Mouse (Mus musculus): ENCODE data around the gene Pllp.

Pllp gene

DNA sequence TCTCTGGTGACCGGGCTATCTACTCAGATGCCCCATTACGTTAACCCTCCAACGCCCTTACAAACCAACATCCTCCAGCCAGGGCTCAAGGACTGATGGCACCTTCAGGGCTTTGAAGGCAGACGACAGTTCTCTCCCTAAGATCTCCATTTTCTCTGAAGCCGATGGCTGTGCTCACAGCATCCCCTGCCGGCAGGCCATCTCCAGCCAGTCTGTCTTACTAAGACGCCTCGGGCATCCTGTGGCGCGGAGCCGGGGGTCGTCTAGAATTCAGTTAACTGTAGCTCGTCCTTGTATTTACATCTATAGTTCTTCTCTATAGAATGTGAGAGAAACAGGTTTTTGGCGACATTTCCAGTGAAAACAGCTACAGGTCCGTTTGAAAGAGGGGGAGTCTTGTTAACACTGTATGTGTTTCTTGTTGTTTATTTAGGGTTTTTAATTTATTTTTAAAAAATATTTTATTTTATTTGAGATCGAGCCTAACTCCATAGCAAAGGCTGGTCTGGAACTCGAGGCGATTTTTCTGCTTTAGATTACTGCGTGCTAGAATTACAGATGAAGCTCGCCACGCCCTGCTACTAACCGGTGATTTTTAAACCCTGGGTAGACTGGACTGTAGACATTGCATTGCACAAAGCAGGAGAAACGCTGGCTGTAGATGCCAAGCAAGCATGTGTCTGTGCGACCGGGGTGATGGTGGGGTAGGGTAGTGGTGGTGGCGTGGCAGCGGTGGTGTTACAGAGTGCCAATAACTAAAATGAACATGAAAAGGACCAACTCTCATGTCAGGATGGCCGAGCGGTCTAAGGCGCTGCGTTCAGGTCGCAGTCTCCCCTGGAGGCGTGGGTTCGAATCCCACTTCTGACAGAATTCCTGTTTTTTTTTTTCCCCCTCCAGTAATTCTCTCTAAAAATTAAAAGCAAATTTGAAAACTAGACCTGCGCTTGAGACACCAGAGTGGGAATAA is 7.1 kb upstream of the Pllp start:
- DNase-seq (ENCODE audit: low spot score): peak; percentile 85

GRCm38 (mm10) chr8:94702156-94702555 is 6.1 kb upstream of the Pllp start:
- DNase-seq (ENCODE audit: low spot score): no peak

DNA sequence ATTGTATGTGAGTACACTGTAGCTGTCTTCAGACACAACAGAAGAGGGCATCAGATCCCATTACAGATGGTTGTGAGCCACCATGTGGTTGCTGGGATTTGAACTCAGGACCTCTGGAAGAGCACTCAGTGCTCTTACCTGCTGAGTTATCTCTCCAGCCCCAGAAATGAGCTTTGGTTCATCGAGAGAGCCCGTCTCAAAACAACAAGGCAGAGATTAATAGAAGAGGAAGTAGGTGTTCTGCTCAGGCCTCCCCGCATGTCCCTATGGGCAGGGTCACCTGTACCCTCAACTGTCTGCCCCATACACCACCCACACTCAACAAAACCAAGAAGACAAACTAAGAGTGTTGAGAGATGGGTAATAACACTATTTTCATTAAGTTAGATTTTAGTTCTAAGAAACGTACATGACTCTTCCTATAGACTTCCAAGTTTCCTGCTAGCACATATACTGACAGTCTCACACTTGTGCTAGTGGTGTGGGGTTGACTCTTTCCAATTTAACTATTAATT is 4.4 kb upstream of the Pllp start:
- DNase-seq (ENCODE audit: low spot score): no peak

- DNase-seq (ENCODE audit: low spot score): peak; percentile 70
These were observed 3.3 kb upstream of the Pllp start for GRCm38 (mm10) chr8:94699366-94699765.

- no peak for DNase-seq (ENCODE audit: low spot score)
These were observed 1.9 kb upstream of the Pllp start for GRCm38 (mm10) chr8:94697956-94698355.

DNA sequence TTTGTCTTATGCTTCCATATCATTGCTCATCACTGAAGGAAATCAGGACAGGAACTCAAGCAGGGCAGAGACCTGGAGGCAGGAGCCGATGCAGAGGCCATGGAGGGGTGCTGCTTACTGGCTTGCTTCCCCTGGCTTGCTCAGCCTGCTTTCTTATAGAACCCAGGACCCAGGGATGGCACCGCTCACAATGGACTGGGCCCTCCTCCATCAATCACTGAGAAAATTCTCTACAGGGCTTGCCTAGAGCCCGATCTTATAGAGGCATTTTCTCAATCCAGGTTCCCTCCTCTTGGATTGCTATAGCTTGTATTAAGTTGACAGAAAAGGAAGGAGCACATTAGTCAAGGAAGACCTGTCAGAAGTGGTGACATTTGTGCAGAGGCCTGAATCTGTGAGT is 488 bp upstream of the Pllp start:
- no peak for DNase-seq (ENCODE audit: low spot score)

- DNase-seq (ENCODE audit: low spot score): no peak
These were observed 611 bp downstream of the Pllp start for GRCm38 (mm10) chr8:94695341-94695993.

DNA sequence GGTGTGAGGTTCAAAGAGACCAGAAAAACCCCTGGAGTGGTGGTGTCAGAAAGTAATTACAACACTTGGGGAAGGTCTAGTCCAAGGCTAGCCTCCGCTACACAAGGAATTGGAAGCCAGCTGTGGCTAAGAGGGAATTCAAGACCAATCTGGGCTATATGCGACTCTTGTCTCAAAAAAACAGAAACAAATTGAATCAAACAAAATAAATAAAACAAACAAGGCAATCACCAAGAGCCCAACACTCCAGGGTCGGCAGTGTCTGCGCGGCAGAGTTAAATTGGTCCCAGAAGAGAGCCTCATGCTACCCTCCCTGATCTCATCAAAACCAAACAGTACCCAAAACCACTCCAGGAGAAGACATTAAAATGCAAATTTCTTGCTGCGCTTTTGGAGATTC is 1.4 kb downstream of the Pllp start:
- DNase-seq (ENCODE audit: low spot score): no peak

DNA sequence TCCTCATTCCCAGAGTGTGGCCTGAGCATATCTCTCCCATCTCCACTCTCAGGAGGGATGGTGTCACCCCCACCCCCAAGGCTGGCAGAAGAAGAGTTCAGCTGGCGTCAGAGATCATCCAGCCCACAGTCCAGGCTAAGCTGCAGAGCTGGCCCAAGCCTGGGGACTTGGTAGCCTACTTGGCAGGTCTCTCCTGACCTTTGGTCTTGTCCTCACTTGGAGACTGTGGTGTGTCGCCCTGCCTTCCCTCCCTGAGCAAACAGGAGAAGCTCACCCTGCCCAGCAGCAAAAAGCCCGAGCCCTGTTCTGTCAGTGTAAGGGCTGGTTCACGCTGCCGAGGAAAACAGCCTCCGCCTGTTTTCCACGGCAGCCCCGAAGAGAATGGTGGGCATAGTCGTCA is 10.1 kb downstream of the Pllp start:
- no peak for DNase-seq (ENCODE audit: low spot score)

GRCm38 (mm10) chr8:94684287-94684686 is 11.8 kb downstream of the Pllp start:
- peak; percentile 38 for DNase-seq (ENCODE audit: low spot score)

DNA sequence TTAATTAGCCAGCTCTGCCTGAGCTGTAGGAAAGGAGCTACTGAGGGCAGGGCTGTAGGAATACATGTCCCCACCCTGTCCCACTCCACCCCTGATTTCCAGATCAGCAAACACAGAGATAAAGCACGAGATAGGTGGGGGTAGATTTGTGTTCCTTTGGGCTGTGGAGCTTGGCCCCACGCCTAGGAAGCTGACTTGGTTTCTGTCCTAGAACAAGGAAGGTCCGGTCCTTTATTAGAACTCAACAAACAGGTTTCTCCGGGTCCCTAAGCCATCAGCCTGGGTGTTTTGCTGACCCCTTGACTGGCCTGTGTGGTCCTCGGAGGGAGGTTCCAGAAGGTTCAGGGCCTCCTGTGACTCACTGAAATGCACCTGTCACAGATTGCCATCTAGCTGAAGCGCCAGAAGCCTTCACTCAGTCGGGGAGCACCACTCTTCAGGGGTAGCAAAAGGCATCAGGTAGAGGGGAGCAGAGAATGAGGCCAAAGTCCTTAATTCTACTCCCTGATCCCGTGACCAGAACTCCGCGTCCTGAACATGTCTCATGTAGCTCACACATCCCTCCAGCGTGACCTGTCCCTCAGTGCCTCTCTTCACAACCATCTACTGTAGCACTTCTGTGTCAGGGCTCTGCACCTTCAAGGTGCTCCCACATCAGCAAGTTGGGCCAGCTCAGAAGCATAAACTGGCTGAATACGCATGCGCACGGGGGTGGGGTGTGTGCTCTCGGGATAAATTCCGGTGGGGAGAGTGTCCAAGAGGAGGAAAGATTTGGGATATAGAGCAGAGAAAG is 13.2 kb downstream of the Pllp start:
- DNase-seq (ENCODE audit: low spot score): no peak

- DNase-seq (ENCODE audit: low spot score): no peak
These were observed 15.7 kb downstream of the Pllp start for GRCm38 (mm10) chr8:94680414-94680813.

DNA sequence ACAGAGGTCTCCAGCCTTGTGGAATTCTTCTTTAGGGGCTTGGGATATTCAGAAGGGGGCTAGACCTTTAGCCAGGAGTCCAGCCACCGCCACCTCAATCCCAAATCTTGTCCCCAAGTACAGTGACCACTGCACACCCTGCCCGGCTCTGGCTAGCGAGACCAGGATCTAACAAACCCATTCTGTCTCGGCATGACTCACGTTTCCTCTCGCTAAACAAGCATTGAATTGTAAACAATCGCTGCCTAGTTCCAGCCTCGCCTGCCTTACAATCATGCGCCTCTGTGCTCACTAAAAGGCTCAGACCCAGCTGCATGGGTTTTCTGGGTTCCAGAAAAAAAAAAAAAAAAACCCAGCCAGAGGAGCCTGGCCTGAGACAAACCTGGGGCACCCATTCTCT is 17.5 kb downstream of the Pllp start:
- peak; percentile 61 for DNase-seq (ENCODE audit: low spot score)

DNA sequence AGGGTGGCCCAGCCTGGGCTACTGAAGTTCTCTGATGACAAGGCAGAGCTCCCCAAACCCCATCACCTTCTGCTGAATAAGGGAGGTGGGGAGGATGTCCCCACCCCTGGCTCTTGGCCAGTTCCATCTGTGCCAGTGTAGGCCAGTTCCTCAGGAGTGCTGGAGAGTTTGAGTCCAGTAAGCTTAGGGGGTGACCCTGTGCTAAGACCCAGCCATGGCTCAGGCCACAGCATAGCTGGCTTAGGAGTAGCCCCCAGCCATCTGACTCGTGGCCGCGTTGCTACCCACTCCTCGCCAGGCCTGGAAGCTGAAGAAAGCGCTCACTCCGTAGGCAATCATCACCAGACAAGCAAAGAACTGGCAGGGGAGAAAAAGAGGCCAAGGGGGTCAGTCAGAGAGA is 20.2 kb downstream of the Pllp start:
- DNase-seq (ENCODE audit: low spot score): no peak

DNA sequence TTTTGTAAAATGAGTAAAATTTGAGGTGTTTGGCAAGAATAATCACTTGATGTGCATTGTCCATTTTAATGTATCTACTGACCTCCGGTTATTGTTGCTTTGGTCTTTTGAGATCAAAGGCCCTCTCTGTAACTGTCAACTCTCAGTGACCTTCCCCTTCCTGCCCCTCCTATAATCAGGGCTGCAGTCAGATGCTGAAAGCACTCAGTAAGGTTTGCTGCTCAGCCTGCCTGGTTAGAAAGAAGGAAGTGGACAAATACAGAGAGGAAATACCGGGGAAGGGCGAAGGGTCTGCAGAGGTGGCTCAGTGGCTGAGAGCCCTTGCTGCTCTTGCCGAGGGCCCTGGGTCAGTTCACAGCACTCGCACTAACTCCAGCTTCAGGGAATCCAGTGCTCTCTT is 21.7 kb downstream of the Pllp start:
- no peak for DNase-seq (ENCODE audit: low spot score)

GRCm38 (mm10) chr8:94666456-94667308 is 29.4 kb downstream of the Pllp start, which contains the start of gene Arl2bp:
Gene Arl2bp, plus strand, starts transcription at chr8:94666600.
- peak; percentile 95 for DNase-seq (ENCODE audit: low spot score)

GRCm38 (mm10) chr8:94664722-94665121 is 31.4 kb downstream of the Pllp start:
- DNase-seq (ENCODE audit: low spot score): no peak

DNA sequence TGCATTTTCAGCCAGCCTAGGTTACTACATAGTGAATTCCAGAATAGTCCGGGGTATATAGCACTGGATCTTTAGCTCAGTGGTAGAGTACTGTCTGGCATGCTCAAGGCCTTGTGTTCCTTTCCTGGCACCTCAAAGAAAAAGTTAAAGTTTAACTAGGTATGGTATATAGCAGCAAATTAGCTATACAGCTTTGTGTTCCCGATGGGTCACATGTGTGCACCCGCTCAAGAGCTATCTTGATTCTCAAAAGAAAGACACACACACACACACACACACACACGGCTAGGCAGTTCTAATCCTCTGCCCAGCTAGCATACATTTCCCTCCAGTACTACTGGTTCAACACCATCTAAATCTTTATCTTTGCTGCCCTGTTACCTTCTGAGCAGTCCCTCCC is 35.7 kb downstream of the Pllp start:
- DNase-seq (ENCODE audit: low spot score): no peak

GRCm38 (mm10) chr8:94658031-94658430 is 38.0 kb downstream of the Pllp start:
- DNase-seq (ENCODE audit: low spot score): no peak

DNA sequence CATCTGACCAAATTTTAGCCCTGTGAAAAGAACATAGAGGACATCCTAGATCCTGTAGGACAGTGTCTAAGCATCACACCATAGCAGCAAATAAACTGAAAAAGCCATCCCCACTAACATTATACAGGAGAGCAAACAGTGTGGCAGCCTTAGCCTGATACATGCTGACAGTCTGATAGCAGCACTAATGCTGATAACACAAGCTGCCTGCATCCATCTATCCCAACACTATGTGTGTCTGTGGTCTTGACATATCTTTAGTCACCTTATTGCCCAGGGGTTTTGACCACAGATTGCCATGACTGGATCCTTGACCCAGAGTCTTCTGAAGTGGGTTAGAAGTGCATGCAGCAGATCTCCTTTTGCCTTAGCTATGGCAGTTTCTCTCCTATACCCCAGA is 41.1 kb downstream of the Pllp start:
- no peak for DNase-seq (ENCODE audit: low spot score)

DNA sequence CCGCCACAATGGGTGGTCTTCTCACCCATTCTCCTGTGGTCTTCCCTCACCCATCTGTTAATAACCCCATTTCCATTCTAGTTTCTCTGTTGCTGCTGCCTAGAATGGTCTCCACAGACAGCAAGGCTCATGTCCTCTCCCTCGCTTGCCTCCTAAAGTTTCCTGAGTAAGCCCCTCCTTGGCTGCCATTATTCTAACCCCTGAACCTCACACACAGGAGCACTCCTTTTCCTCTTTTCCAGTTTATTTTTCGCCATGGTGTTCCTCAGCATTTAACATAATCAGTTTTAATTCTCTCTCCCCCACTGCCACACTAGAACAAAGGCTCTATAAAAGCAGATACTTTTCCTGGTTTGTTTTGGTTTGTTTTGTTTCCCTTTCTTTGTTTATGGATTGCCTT is 43.1 kb downstream of the Pllp start:
- DNase-seq (ENCODE audit: low spot score): no peak

Measured in layer of hippocampus, adult 11-12 months (tissue).